Mouse (Mus musculus) ES-Bruce4 (cell line): ENCODE measurements around the gene Neurog2. TPM values are rescaled to one million over a fixed set of nuclear protein-coding genes. Genes with fewer than 3 reads are reported as not detected.

ENCODE experiments used
- H3K27ac ChIP-seq: 2 replicates; pipeline ENCODE4 v1.5.1; 2012; ENCODE audit warnings: low read length, inconsistent platforms; ENCODE audit not compliant: insufficient read depth
- H3K27me3 ChIP-seq: 2 replicates; pipeline ENCODE4 v1.6.1; 2012; ENCODE audit warnings: mild to moderate bottlenecking, low read length, inconsistent platforms; ENCODE audit not compliant: control insufficient read depth, poor library complexity, insufficient read depth, severe bottlenecking
- H3K36me3 ChIP-seq: 2 replicates; pipeline ENCODE4 v1.6.1; 2012; ENCODE audit warnings: inconsistent platforms, mild to moderate bottlenecking, low read length, moderate library complexity; ENCODE audit not compliant: control insufficient read depth, poor library complexity, insufficient read depth, severe bottlenecking
- H3K4me1 ChIP-seq: one replicate; pipeline ENCODE4 v1.8.1; 2011; ENCODE audit warnings: low read length; ENCODE audit not compliant: control insufficient read depth, insufficient read depth
- H3K4me3 ChIP-seq: 2 replicates; pipeline ENCODE4 v1.5.1; 2011; ENCODE audit warnings: low read depth, mild to moderate bottlenecking, low read length
- H3K9ac ChIP-seq: 2 replicates; pipeline ENCODE4 v1.6.1; 2012; ENCODE audit warnings: low read depth, mild to moderate bottlenecking, inconsistent platforms; ENCODE audit not compliant: poor library complexity, severe bottlenecking
- H3K9me3 ChIP-seq: replicated peaks from 2 replicates; pipeline ENCODE4 v1.6.1; 2012; ENCODE audit warnings: mild to moderate bottlenecking, low read length, inconsistent platforms; ENCODE audit not compliant: control insufficient read depth, poor library complexity, insufficient read depth, severe bottlenecking
- CTCF ChIP-seq: IDR thresholded peaks from one replicate; pipeline ENCODE4 v1.8.1; 2011; ENCODE audit warnings: low read depth, low read length
- EP300 ChIP-seq: IDR thresholded peaks from 2 replicates; pipeline ENCODE4 v1.6.1; 2011; ENCODE audit warnings: low read depth, low read length; ENCODE audit not compliant: insufficient read depth
- POLR2A ChIP-seq: IDR thresholded peaks from one replicate; pipeline ENCODE4 v1.8.1; 2011; ENCODE audit warnings: low read length; ENCODE audit not compliant: insufficient read depth
- polyA plus RNA-seq: library from polyadenylated mRNA; stranded (reverse); fragments of >200 nt; gene quantifications from 2 replicates; pipeline ENCODE4 v1.2.4, GENCODE M21; 2011; ENCODE audit warnings: low read depth; ENCODE audit not compliant: missing spikeins, insufficient read depth, insufficient read length

Neurog2 gene
- polyA plus RNA-seq, 1 experiment: not detected

GRCm38 (mm10) chr3:127626524-127626923, 6.4 kb upstream of the Neurog2 start:
- H3K36me3 ChIP-seq: no peaks in the 10 kb centered on the region
- H3K27me3 ChIP-seq: peaks cover 17% of the 10 kb centered on the region
- no peaks in the 10 kb centered on the region for H3K9me3 ChIP-seq
- H3K27ac ChIP-seq: no peak overlapping the region
- no peak overlapping the region for H3K9ac ChIP-seq
- H3K4me1 ChIP-seq: no peaks in the 10 kb centered on the region
- TF ChIP-seq EP300 (no peak), CTCF (no peak), POLR2A (no peak)
- H3K4me3 ChIP-seq: no peak overlapping the region

GRCm38 (mm10) chr3:127627151-127627955, 5.6 kb upstream of the Neurog2 start:
- TF ChIP-seq POLR2A: no peak
- no peak for TF ChIP-seq EP300
- TF ChIP-seq CTCF: no peak
- Histone ChIP-seq H3K4me3 (peak overlapping the region; percentile 17), H3K27ac (no peak overlapping the region), H3K27me3 (peaks cover 24% of the 10 kb centered on the region), H3K9ac (no peak overlapping the region), H3K36me3 (no peaks in the 10 kb centered on the region), H3K4me1 (no peaks in the 10 kb centered on the region), H3K9me3 (no peaks in the 10 kb centered on the region)

- Histone ChIP-seq H3K27me3 (peaks cover 28% of the 10 kb centered on the region), H3K27ac (no peak overlapping the region), H3K36me3 (no peaks in the 10 kb centered on the region), H3K4me3 (peak overlapping the region; percentile 17), H3K4me1 (no peaks in the 10 kb centered on the region), H3K9ac (no peak overlapping the region), H3K9me3 (no peaks in the 10 kb centered on the region)
- TF ChIP-seq POLR2A: no peak
- no peak for TF ChIP-seq EP300
- no peak for TF ChIP-seq CTCF
Measured at GRCm38 (mm10) chr3:127627956-127628310, 5.0 kb upstream of the Neurog2 start.

- Histone ChIP-seq H3K36me3 (no peaks in the 10 kb centered on the region), H3K9me3 (no peaks in the 10 kb centered on the region), H3K27me3 (peaks cover 33% of the 10 kb centered on the region), H3K27ac (no peak overlapping the region), H3K9ac (no peak overlapping the region), H3K4me3 (peak overlapping the region; percentile 11; the same call in 1 of the 2 replicates), H3K4me1 (no peaks in the 10 kb centered on the region)
- TF ChIP-seq POLR2A (no peak), EP300 (no peak), CTCF (no peak)
Measured at GRCm38 (mm10) chr3:127628311-127629184, 4.4 kb upstream of the Neurog2 start.

- H3K36me3 ChIP-seq: no peaks in the 10 kb centered on the region
- H3K27ac ChIP-seq: no peak overlapping the region
- peaks cover 38% of the 10 kb centered on the region for H3K27me3 ChIP-seq
- TF ChIP-seq EP300 (no peak), POLR2A (no peak), CTCF (no peak)
- no peak overlapping the region for H3K9ac ChIP-seq
- H3K9me3 ChIP-seq: no peaks in the 10 kb centered on the region
- H3K4me3 ChIP-seq: no peak overlapping the region
- H3K4me1 ChIP-seq: no peaks in the 10 kb centered on the region
Measured at GRCm38 (mm10) chr3:127630190-127630589, 2.7 kb upstream of the Neurog2 start.
